Mouse (Mus musculus) CH12.LX (cell line): ENCODE data around the gene Cd300c. TPM values are rescaled to one million over a fixed set of nuclear protein-coding genes. Genes with fewer than 3 reads are reported as not detected.

Experiments
- DNase-seq: peaks from one replicate; pipeline ENCODE4 v3.0.0-alpha.2; 2013; ENCODE audit errors: extremely low read depth
- H3K27ac ChIP-seq: 2 replicates; pipeline ENCODE4 v1.5.1; 2012; ENCODE audit warnings: low read depth, mild to moderate bottlenecking, control low read depth, moderate library complexity; ENCODE audit not compliant: insufficient read depth
- H3K27me3 ChIP-seq: replicated peaks from 2 replicates; pipeline ENCODE3; 2012; ENCODE audit warnings: inconsistent platforms
- H3K36me3 ChIP-seq, 2 experiments: replicated peaks in 1 of 2; 2 replicates each; pipeline versions ENCODE3 to v1.6.1; 2012; ENCODE audit warnings: inconsistent platforms in 1 of 2, low read length in 1 of 2, mild to moderate bottlenecking in 1 of 2, mixed read lengths in 1 of 2, moderate library complexity in 1 of 2; ENCODE audit not compliant: control insufficient read depth in 1 of 2, insufficient read depth in 1 of 2
- H3K4me1 ChIP-seq, 2 experiments: 2 replicates each; pipeline ENCODE4 v1.6.1; 2012; ENCODE audit warnings: inconsistent platforms in 1 of 2, moderate library complexity in 1 of 2; ENCODE audit not compliant: insufficient read depth in 2 of 2, control insufficient read depth in 1 of 2
- H3K4me2 ChIP-seq: 2 replicates; pipeline ENCODE4 v1.6.1; 2012; ENCODE audit warnings: low read depth, mild to moderate bottlenecking, control low read depth; ENCODE audit not compliant: poor library complexity, insufficient read depth, severe bottlenecking
- H3K4me3 ChIP-seq, 3 experiments: fragments of 150-350 bp in 1 of 3; sonication (generic) in 1 of 3; replicated peaks in 1 of 3; 2 replicates each; pipeline versions ENCODE3 to v1.5.1; 2011 to 2012; ENCODE audit warnings: low read depth in 2 of 3, low read length in 2 of 3, mild to moderate bottlenecking in 2 of 3, moderate library complexity in 2 of 3, control low read depth in 1 of 3, improper control_type of control experiment in 1 of 3, inconsistent platforms in 1 of 3, mixed read lengths in 1 of 3; ENCODE audit not compliant: poor library complexity in 1 of 3
- H3K79me2 ChIP-seq: replicated peaks from 2 replicates; pipeline ENCODE4 v1.6.1; 2012; ENCODE audit warnings: mild to moderate bottlenecking, moderate library complexity; ENCODE audit not compliant: control insufficient read depth, poor library complexity, insufficient read depth, severe bottlenecking; ENCODE audit errors: extremely low read depth
- H3K9ac ChIP-seq: 2 replicates; pipeline ENCODE4 v1.6.1; 2012; ENCODE audit warnings: low read depth, mild to moderate bottlenecking, control low read depth, moderate library complexity; ENCODE audit not compliant: insufficient read depth
- H3K9me3 ChIP-seq: replicated peaks from 2 replicates; pipeline ENCODE3; 2012; ENCODE audit warnings: low read length, inconsistent platforms, mixed read lengths
- ELF1 ChIP-seq: IDR thresholded peaks from 2 replicates; pipeline ENCODE4 v1.6.1; 2014; ENCODE audit warnings: low read depth, mild to moderate bottlenecking, inconsistent platforms, low read length, improper control_type of control experiment
- EP300 ChIP-seq: IDR thresholded peaks from 2 replicates; pipeline ENCODE4 v1.6.1; 2011; ENCODE audit warnings: low read length, improper control_type of control experiment
- GABPA ChIP-seq: IDR thresholded peaks from 2 replicates; pipeline ENCODE4 v1.6.1; 2012; ENCODE audit warnings: low read depth, low read length, improper control_type of control experiment, inconsistent platforms; ENCODE audit not compliant: insufficient replicate concordance
- HCFC1 ChIP-seq: IDR thresholded peaks from 2 replicates; pipeline ENCODE4 v1.6.1; 2012; ENCODE audit warnings: low read depth, mild to moderate bottlenecking, inconsistent platforms, low read length, improper control_type of control experiment
- IRF4 ChIP-seq: IDR thresholded peaks from 2 replicates; pipeline ENCODE4 v1.6.1; 2014; ENCODE audit warnings: low read depth, mild to moderate bottlenecking, inconsistent platforms, low read length, improper control_type of control experiment
- JUN ChIP-seq: IDR thresholded peaks from 2 replicates; pipeline ENCODE4 v1.6.1; 2011; ENCODE audit warnings: low read depth, mild to moderate bottlenecking, low read length, improper control_type of control experiment, moderate library complexity; ENCODE audit not compliant: insufficient read depth
- JUND ChIP-seq: conservative IDR thresholded peaks from 2 replicates; pipeline ENCODE4 v1.6.1; 2011; ENCODE audit warnings: low read depth, low read length, improper control_type of control experiment
- KAT2A ChIP-seq: IDR thresholded peaks from 2 replicates; pipeline ENCODE4 v1.6.1; 2012; ENCODE audit warnings: low read length, improper control_type of control experiment, inconsistent platforms; ENCODE audit not compliant: insufficient replicate concordance
- MYC ChIP-seq: IDR thresholded peaks from 2 replicates; pipeline ENCODE4 v1.6.1; 2011; ENCODE audit warnings: low read depth, mild to moderate bottlenecking, improper control_type of control experiment, low read length
- NELFE ChIP-seq: IDR thresholded peaks from 2 replicates; pipeline ENCODE4 v1.6.1; 2011; ENCODE audit warnings: low read depth, low read length, improper control_type of control experiment
- NRF1 ChIP-seq: IDR thresholded peaks from 2 replicates; pipeline ENCODE4 v1.6.1; 2014; ENCODE audit warnings: low read depth, mild to moderate bottlenecking, inconsistent platforms, low read length, improper control_type of control experiment, moderate library complexity
- PAX5 ChIP-seq: IDR thresholded peaks from 2 replicates; pipeline ENCODE4 v1.6.1; 2012; ENCODE audit warnings: low read length, inconsistent platforms, mixed read lengths
- SIN3A ChIP-seq: IDR thresholded peaks from 2 replicates; pipeline ENCODE4 v1.6.1; 2012; ENCODE audit warnings: low read length, improper control_type of control experiment, inconsistent platforms
- TCF12 ChIP-seq: IDR thresholded peaks from 2 replicates; pipeline ENCODE4 v1.6.1; 2014; ENCODE audit warnings: low read depth, mild to moderate bottlenecking, inconsistent platforms, low read length, improper control_type of control experiment
- ZMIZ1 ChIP-seq: IDR thresholded peaks from 2 replicates; pipeline ENCODE4 v1.6.1; 2012; ENCODE audit warnings: low read depth, mild to moderate bottlenecking, inconsistent platforms, low read length, improper control_type of control experiment
- ZNF384 ChIP-seq: IDR thresholded peaks from 2 replicates; pipeline ENCODE4 v1.6.1; 2012; ENCODE audit warnings: low read depth, low read length, improper control_type of control experiment, inconsistent platforms
- dilution Hi-C: fragments of 300-500 bp; cut with MboI; formaldehyde crosslinking; loops from 2 replicates; pipeline ENCODE4 v1.14.3; 2020; ENCODE audit warnings: low sequenced_read_pairs; ENCODE audit not compliant: extremely low pct_unique_long_range_greater_than_20kb, extremely low pct_ligation_motif_present
- in situ Hi-C: fragments of 300-500 bp; cut with MboI; formaldehyde crosslinking; loops from 3 replicates; pipeline ENCODE4 v1.14.3; 2019; ENCODE audit warnings: low sequenced_read_pairs, low pct_ligation_motif_present, low pct_unique_long_range_greater_than_20kb, mixed read lengths
- polyA plus RNA-seq: library from polyadenylated mRNA; unstranded; fragments of >175 nt; gene quantifications from 2 replicates; pipeline ENCODE4 v1.2.1, GENCODE M21; 2012; ENCODE audit warnings: low read depth; ENCODE audit not compliant: insufficient read length
- total RNA-seq, 2 experiments: library from RNA; depleted of rRNA; stranded (reverse); fragments of 300-350 nt in 1 of 2; fragments of >200 nt in 1 of 2; gene quantifications; 2 replicates each; pipeline ENCODE4 v1.2.3; 2012 to 2014

The Cd300c gene
- total and polyA plus RNA-seq, 3 experiments, result not detected

- Histone ChIP-seq H3K4me1 (peaks cover 3 to 30% of the 10 kb centered on the region in 2 experiments), H3K9ac (no peak overlapping the region), H3K4me3 (no peak overlapping the region), H3K27me3 (peaks cover 29% of the 10 kb centered on the region), H3K36me3 (no peaks in the 10 kb centered on the region), H3K27ac (no peak overlapping the region), H3K9me3 (no peaks in the 10 kb centered on the region), H3K4me2 (no peak overlapping the region), H3K79me2 (no peaks in the 10 kb centered on the region)
- in situ Hi-C loops, result no loop called here
- dilution Hi-C loops, result no loop called here
- TF ChIP-seq EP300 (no peak), NRF1 (no peak), NELFE (no peak), HCFC1 (no peak), GABPA (no peak), SIN3A (no peak), ZNF384 (no peak), PAX5 (no peak), ZMIZ1 (no peak), JUN (no peak), MYC (no peak)
- DNase-seq, result peak; percentile 22
Measured at GRCm38 (mm10) chr11:114960369-114960768, 8.6 kb downstream of the Cd300c start.

DNA sequence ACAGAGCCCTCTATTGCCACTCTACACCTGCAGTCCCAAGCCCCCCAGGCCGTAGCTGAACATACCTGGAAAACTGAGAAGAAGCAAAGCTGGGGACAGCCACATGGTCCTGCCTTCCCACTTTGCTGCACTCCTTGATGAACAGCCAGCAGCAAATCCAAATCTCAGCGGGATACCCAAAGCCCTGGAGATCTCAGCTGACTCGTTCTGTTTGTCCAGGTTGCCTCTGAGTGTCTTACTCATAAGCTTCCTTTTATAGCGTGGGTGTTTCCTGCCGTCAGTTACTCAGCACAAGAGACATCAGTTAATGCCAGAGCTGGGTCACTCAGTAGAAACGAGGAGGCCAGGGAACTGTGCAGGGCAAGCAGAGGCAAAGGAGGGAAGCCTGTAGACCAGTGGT lies 34.8 kb downstream of the Cd300c start, which contains the start of gene Cd300lb:
Cd300lb (minus strand) TSS at position 243 of the 400 bp plus-strand sequence.
- Histone ChIP-seq H3K4me3 (no peak within 1 kb of the TSS), H3K36me3 (no peaks in the 10 kb centered on the region), H3K4me2 (no peak within 1 kb of the TSS), H3K27ac (no peak within 1 kb of the TSS), H3K79me2 (no peaks in the 10 kb centered on the region), H3K27me3 (peaks cover 73% of the 10 kb centered on the region), H3K9me3 (peaks cover 4% of the 10 kb centered on the region), H3K4me1 (no peaks in the 10 kb centered on the region), H3K9ac (no peak within 1 kb of the TSS)
- dilution Hi-C loops (no loop called here), in situ Hi-C loops (no loop called here)
- no peak for TF ChIP-seq IRF4
- no peak for TF ChIP-seq TCF12
- no peak for DNase-seq

DNA sequence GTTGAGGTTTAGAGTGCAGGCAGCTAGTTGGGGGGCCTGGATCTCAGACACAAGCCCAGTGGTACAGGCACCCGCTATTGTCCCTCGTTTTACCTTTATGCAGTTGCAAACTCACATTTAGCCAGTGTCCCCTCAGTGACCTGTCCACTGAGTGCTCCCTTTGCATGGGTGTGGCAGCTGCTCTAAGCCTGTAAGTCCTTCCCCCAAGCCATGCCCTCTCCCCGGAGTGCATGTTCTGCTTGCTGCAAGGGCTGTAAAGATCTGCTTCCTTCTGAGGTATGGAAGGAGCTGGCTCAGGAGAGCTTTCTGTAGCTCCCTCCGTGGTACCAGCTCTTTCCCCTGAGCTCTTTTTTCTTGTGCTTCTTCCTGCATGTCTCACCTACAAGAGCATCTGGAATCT lies 35.4 kb downstream of the Cd300c start:
- no peak overlapping the region for H3K9ac ChIP-seq
- no peaks in the 10 kb centered on the region for H3K4me1 ChIP-seq
- peaks cover 4% of the 10 kb centered on the region for H3K9me3 ChIP-seq
- TF ChIP-seq KAT2A (no peak), NRF1 (no peak), ELF1 (no peak), IRF4 (no peak), JUND (no peak), NELFE (no peak)
- H3K4me3 ChIP-seq, result no peak overlapping the region
- H3K79me2 ChIP-seq, result no peaks in the 10 kb centered on the region
- H3K36me3 ChIP-seq, result no peaks in the 10 kb centered on the region
- dilution Hi-C loops (no loop called here), in situ Hi-C loops (no loop called here)
- H3K4me2 ChIP-seq, result no peak overlapping the region
- peaks cover 76% of the 10 kb centered on the region for H3K27me3 ChIP-seq
- DNase-seq, result no peak
- H3K27ac ChIP-seq, result no peak overlapping the region
